Mouse (Mus musculus): ENCODE data around the gene Spats2l.

Gene Spats2l

GRCm38 (mm10) chr1:57991277-57991676 is 217.3 kb downstream of the Spats2l start:
- DNase-seq: no peak

GRCm38 (mm10) chr1:57995432-57996132 is 221.6 kb downstream of the Spats2l start, which contains the start of gene Sgo2a:
Sgo2a (plus strand) TSS chr1:57995971.
- DNase-seq: peak; percentile 87

GRCm38 (mm10) chr1:57996133-57996615 is 222.2 kb downstream of the Spats2l start:
- DNase-seq: no peak
